17 mouse cellular contexts compared by ENCODE assay signal in the genomic region with DNA sequence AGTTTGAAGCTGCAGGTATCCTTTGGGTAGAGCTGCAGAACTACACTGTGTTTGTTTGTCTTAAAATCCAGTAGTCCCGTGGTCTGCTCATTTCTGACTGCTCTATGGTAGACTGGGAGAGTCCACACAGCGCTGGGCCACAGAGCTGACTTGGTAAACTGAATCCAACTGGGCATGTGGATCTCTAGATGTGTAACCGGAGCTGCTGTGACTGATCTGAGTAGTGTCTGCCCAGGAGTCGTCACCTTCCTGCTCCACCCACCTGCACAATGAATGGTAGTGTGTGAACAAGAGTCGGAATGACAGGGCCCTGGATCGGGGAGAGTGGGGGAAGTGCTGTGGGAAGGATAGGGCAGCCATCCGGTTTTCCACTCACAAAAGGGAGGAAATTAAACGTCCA.
DNase-seq lines count a peak whose midpoint lies in the region; ATAC-seq and TF ChIP-seq lines count a peak whose summit lies in the region.
"Had no signal": no experiment of that assay in that cellular context is flagged by ENCODE, and none has a peak within 500 bp of the region (broad histone marks: within the 10 kb centered on the region; RNA-seq: fewer than 3 reads in every experiment).

No protein-coding gene starts in this region.

- no peak for TF ChIP-seq CTCF in lung, postnatal 0 days (IDR thresholded peaks at IDR 0.05)

- no peaks in the 10 kb centered on the region for H3K9me3 ChIP-seq in heart, embryonic 14.5 days (ENCODE audit: control insufficient read depth, low read length)
- no peaks in the 10 kb centered on the region for H3K9me3 ChIP-seq in lung, postnatal 0 days (ENCODE audit: low read length)
- no peaks in the 10 kb centered on the region for H3K9me3 ChIP-seq in embryonic facial prominence, embryonic 10.5 days
- H3K9me3 ChIP-seq: embryonic facial prominence, embryonic 13.5 days; limb, embryonic 15.5 days; megakaryocyte, embryonic 14.5 days; neural tube, embryonic 13.5 days had no signal

- TF ChIP-seq EP300 in lung, postnatal 0 days (IDR thresholded peaks at IDR 0.05) = no peak

- H3K4me2 ChIP-seq in heart, embryonic 14.5 days (ENCODE audit: low read length) = no peak overlapping the region
- H3K4me2 ChIP-seq in lung, postnatal 0 days (replicated peaks; ENCODE audit: low read depth, low read length) = no peak overlapping the region
- H3K4me2 ChIP-seq: embryonic facial prominence, embryonic 13.5 days; limb, embryonic 15.5 days; neural tube, embryonic 13.5 days had no signal

- no peaks in the 10 kb centered on the region for H3K4me1 ChIP-seq in heart, embryonic 14.5 days (ENCODE audit: control insufficient read depth in 2 of 2, insufficient read depth in 2 of 2, low read length in 2 of 2)
- H3K4me1 ChIP-seq in lung, postnatal 0 days (ENCODE audit: insufficient read depth, low read depth, low read length) = peaks cover 3% of the 10 kb centered on the region; the same call in 1 of the 2 replicates
- peaks cover 10% of the 10 kb centered on the region for H3K4me1 ChIP-seq in embryonic facial prominence, embryonic 10.5 days
- H3K4me1 ChIP-seq: limb, embryonic 15.5 days; neural tube, embryonic 13.5 days had no signal

- peak; percentile 76; the same call in 1 of the 2 replicates for ATAC-seq in heart, embryonic 14.5 days (ENCODE audit: insufficient number of reproducible peaks, insufficient read depth, low FRiP score, low read depth)
- ATAC-seq in lung, postnatal 0 days = peak; percentile 42

- H3K4me3 ChIP-seq in heart, embryonic 14.5 days (ENCODE audit: control insufficient read depth in 1 of 2, insufficient read depth in 1 of 2, low read depth in 1 of 2, low read length in 2 of 2) = no peak overlapping the region
- H3K4me3 ChIP-seq in lung, postnatal 0 days (ENCODE audit: low read depth, low read length) = no peak overlapping the region
- no peak overlapping the region for H3K4me3 ChIP-seq in embryonic facial prominence, embryonic 10.5 days
- H3K4me3 ChIP-seq: embryonic facial prominence, embryonic 13.5 days; limb, embryonic 15.5 days; megakaryocyte, embryonic 14.5 days; neural tube, embryonic 13.5 days had no signal

- no peak overlapping the region for H3K27ac ChIP-seq in heart, embryonic 14.5 days (replicated peaks in 1 of 2; ENCODE audit: control insufficient read depth in 1 of 2, insufficient read depth in 1 of 2, low read depth in 2 of 2, low read length in 2 of 2)
- peak overlapping the region; percentile 62 for H3K27ac ChIP-seq in lung, postnatal 0 days (ENCODE audit: low read length)
- peak overlapping the region; percentile 44; the same call in 1 of the 2 replicates for H3K27ac ChIP-seq in embryonic facial prominence, embryonic 10.5 days (replicated peaks)
- H3K27ac ChIP-seq: embryonic facial prominence, embryonic 13.5 days; limb, embryonic 15.5 days; neural tube, embryonic 13.5 days had no signal

- H3K9ac ChIP-seq in heart, embryonic 14.5 days (ENCODE audit: low read length) = no peak overlapping the region
- no peak overlapping the region for H3K9ac ChIP-seq in lung, postnatal 0 days (replicated peaks; ENCODE audit: low read depth)
- H3K9ac ChIP-seq: embryonic facial prominence, embryonic 13.5 days; limb, embryonic 15.5 days; neural tube, embryonic 13.5 days had no signal

- H3K36me3 ChIP-seq in heart, embryonic 14.5 days (ENCODE audit: control insufficient read depth, insufficient read depth, low read length) = no peaks in the 10 kb centered on the region
- no peaks in the 10 kb centered on the region for H3K36me3 ChIP-seq in lung, postnatal 0 days (ENCODE audit: insufficient read depth, low read length)
- H3K36me3 ChIP-seq in embryonic facial prominence, embryonic 10.5 days (replicated peaks) = no peaks in the 10 kb centered on the region
- H3K36me3 ChIP-seq: embryonic facial prominence, embryonic 13.5 days; limb, embryonic 15.5 days; neural tube, embryonic 13.5 days had no signal

- H3K27me3 ChIP-seq in heart, embryonic 14.5 days (ENCODE audit: control insufficient read depth, insufficient read depth, low read length) = no peaks in the 10 kb centered on the region
- H3K27me3 ChIP-seq in lung, postnatal 0 days (replicated peaks; ENCODE audit: insufficient read depth, low read length) = no peaks in the 10 kb centered on the region
- H3K27me3 ChIP-seq in embryonic facial prominence, embryonic 10.5 days (replicated peaks; ENCODE audit: low read depth, poor library complexity, severe bottlenecking) = no peaks in the 10 kb centered on the region
- H3K27me3 ChIP-seq: embryonic facial prominence, embryonic 13.5 days; limb, embryonic 15.5 days; neural tube, embryonic 13.5 days had no signal

- 41% methylated on average over 8 of the region's 8 CpGs for WGBS in heart, embryonic 14.5 days
- 24% methylated on average over 8 of the region's 8 CpGs for WGBS in lung, postnatal 0 days
- WGBS in embryonic facial prominence, embryonic 10.5 days = 38% methylated on average over 8 of the region's 8 CpGs

- no peak for DNase-seq in heart, adult 8-10 months (ENCODE audit: low spot score)
- peak; percentile 31 for DNase-seq in lung, postnatal 0 days (ENCODE audit: low spot score)
- DNase-seq in lung, postnatal 25 days (ENCODE audit: low spot score) = no peak
- peak; percentile 39 for DNase-seq in embryonic facial prominence, embryonic 10.5 days (ENCODE audit: low spot score)
- peak; percentile 6 for DNase-seq in lung, postnatal 36 days
- DNase-seq in adipocyte (ENCODE audit: low spot score) = no peak
- no peak for DNase-seq in frontal cortex, postnatal 25 days (ENCODE audit: low spot score in 2 of 2)
- DNase-seq: adrenal gland, postnatal 10 days; gastrocnemius, postnatal 36 days; heart, postnatal 10 days; kidney, adult 11 months; thymus, adult 18-20 months had no signal

Comparison
In these comparisons a context has a peak if more than half of its experiments do, and no peak if none do; other contexts are left out.
1. DNase-seq: peak in lung, postnatal 0 days (single experiment), embryonic facial prominence, embryonic 10.5 days (single experiment) and lung, postnatal 36 days (single experiment); none in heart, adult 8-10 months (single experiment), lung, postnatal 25 days (single experiment), adipocyte (single experiment) and frontal cortex, postnatal 25 days (0 of 2).
2. H3K27ac ChIP-seq: peak in lung, postnatal 0 days (single experiment) and embryonic facial prominence, embryonic 10.5 days (single experiment); none in heart, embryonic 14.5 days (0 of 2).